In the genomic region with DNA sequence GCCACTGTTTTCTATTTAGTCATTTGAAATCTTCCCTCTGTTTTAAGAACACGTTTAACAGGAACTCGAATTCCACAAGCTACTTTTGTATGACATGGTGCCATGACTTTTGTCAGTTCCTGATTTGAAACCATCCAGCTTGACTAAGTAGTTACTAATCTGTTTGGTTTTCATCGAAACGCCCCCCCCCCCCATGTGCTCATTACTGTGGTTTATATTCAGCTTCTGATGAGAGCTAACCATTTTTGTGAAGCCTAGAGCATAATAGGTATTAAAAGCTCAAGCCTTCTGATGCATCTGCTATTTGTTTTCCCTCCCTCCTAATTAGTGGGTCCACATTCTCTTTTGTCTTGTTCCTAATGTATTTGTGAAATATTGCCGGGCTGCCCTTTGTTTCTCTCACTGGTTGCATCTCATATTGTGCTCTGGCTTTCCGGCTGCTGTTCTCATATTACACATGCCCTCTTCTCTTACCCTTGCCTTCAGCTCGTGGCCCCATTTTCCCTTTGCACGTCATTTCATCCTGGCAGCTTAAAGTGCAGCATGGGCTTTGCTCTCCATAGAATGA, we compare ENCODE assay signal across 11 mouse cellular contexts.
"Had no signal": no experiment of that assay in that cellular context is flagged by ENCODE, and none has a peak within 500 bp of the region (broad histone marks: within the 10 kb centered on the region; RNA-seq: fewer than 3 reads in every experiment).

No protein-coding gene starts in this region.

- H3K9ac ChIP-seq: limb, embryonic 13.5 days; liver, embryonic 14.5 days; midbrain, embryonic 13.5 days had no signal

- ATAC-seq: midbrain, embryonic 13.5 days had no signal

- H3K4me2 ChIP-seq: limb, embryonic 13.5 days; midbrain, embryonic 13.5 days had no signal

- H3K4me3 ChIP-seq: limb, embryonic 13.5 days; midbrain, embryonic 13.5 days had no signal

- H3K27ac ChIP-seq: limb, embryonic 13.5 days; liver, embryonic 14.5 days; midbrain, embryonic 13.5 days had no signal

- DNase-seq: kidney, adult 11 months; kidney, adult 9 months; kidney, postnatal 10 days; layer of hippocampus, postnatal 36 days; lung, adult 18-20 months; right cerebral cortex, adult 18-20 months; right cerebral cortex, postnatal 25 days; thymus, postnatal 4 days had no signal

- H3K36me3 ChIP-seq: limb, embryonic 13.5 days; midbrain, embryonic 13.5 days had no signal

- H3K4me1 ChIP-seq: limb, embryonic 13.5 days; midbrain, embryonic 13.5 days had no signal

- H3K27me3 ChIP-seq: limb, embryonic 13.5 days; midbrain, embryonic 13.5 days had no signal

- H3K9me3 ChIP-seq: limb, embryonic 13.5 days; midbrain, embryonic 13.5 days had no signal
